Mouse (Mus musculus): ENCODE measurements at regions not wholly inside any gene's neighbourhood (a gene's known extent, or its start where the extent isn't known, plus 50 kb on each side); places are given as distances from the start of the nearest gene placed in this dataset.

DNA sequence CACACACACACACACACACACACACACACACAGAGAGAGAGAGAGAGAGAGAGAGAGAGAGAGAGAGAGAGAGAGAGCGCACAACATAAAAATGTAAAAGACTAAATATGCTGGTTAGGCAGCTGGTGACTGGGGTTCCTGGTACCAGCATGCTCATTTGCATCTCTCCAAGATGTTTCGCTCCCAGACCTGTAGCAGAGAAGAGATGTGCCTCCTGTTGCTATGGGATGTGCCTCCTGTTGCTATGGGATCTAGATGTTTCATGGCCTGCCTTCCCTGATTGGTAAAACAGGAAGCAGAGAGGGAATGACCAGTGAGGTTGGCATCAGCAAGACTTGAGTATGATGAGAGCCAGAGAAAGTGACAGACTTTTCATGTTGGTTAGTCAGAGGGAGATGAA is 55.1 kb upstream of the Gpc6 start:
- DNase-seq (ENCODE audit: inconsistent age in 2 of 2, low spot score in 1 of 2), result no peak

All from adrenal gland, adult (tissue).